Mouse (Mus musculus): ENCODE measurements around the gene Gm8251. TPM values are rescaled to one million over a fixed set of nuclear protein-coding genes. Genes with fewer than 3 reads are reported as not detected.

The Gm8251 gene
- polyA plus RNA-seq (2017; shearing (Covaris generic)): 0.29 TPM

GRCm38 (mm10) chr1:44061836-44062235 is at the start of gene Gm8251:
Gene Gm8251 (minus strand): TSS chr1:44061936.

GRCm38 (mm10) chr1:44102259-44102717 is 40.6 kb upstream of the Gm8251 start, which contains the start of gene Tex30:
Gene Tex30 (minus strand): TSS chr1:44102441.

GRCm38 (mm10) chr1:44019934-44020333 is 41.8 kb downstream of the Gm8251 start, which contains the start of gene Mettl21c:
Gene Mettl21c (minus strand): TSS chr1:44020034.

Other genes starting within 250 kb of the Gm8251 start
- gene Uxs1, start 234.1 kb downstream of the Gm8251 start, polyA plus RNA-seq (2017; shearing (Covaris generic)): 9.5 TPM
- gene Tpp2, start 128.3 kb downstream of the Gm8251 start, polyA plus RNA-seq (2017; shearing (Covaris generic)): 224 TPM
- 0.55 TPM for gene Mettl21c, start 41.9 kb downstream of the Gm8251 start, polyA plus RNA-seq (2017; shearing (Covaris generic))
- gene Tex30, start 40.5 kb upstream of the Gm8251 start, polyA plus RNA-seq (2017; shearing (Covaris generic)): 130 TPM
- gene Kdelc1, start 56.9 kb upstream of the Gm8251 start, polyA plus RNA-seq (2017; shearing (Covaris generic)): 5.0 TPM
- 4.2 TPM for gene Bivm, start 57.0 kb upstream of the Gm8251 start, polyA plus RNA-seq (2017; shearing (Covaris generic))
- gene Ercc5, start 85.8 kb upstream of the Gm8251 start, polyA plus RNA-seq (2017; shearing (Covaris generic)): 28.6 TPM
- gene Mettl21e, start 157.0 kb upstream of the Gm8251 start, polyA plus RNA-seq (2017; shearing (Covaris generic)): not detected